Mouse (Mus musculus) monocyte, adult 59 days (primary cell): ENCODE data around the gene Gzmm. TPM values are rescaled to one million over a fixed set of nuclear protein-coding genes. Genes with fewer than 3 reads are reported as not detected.

Experiments used
- total RNA-seq, 2 experiments: library from RNA; stranded (reverse); gene quantifications; one replicate each; pipeline ENCODE4 v1.2.4; 2023

The Gzmm gene
- total RNA-seq: 1 to 10 TPM; 2.3 to 2.7 TPM

DNA sequence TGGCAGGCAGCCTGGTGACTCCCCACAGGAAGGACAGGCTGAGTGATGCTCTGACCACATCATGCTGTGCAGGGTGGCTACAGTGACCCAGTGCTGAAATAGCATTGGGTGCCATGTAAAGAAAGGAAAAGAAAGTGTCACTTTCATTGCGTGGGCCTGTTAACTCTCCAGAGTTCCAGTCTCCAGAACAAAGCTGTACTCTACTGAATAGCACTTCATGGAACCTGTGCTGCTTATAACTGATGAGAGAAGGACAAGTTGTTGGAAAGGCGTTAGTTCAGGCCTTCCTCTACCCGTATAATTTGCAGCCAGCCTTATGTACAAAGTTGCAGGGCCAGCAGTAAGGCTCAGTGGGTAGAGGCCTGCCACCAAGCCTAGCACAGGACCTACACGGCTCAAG, at the start of gene Gzmm:
TSS of gene Gzmm (plus strand) at position 301 of the 400 bp plus-strand sequence.

DNA sequence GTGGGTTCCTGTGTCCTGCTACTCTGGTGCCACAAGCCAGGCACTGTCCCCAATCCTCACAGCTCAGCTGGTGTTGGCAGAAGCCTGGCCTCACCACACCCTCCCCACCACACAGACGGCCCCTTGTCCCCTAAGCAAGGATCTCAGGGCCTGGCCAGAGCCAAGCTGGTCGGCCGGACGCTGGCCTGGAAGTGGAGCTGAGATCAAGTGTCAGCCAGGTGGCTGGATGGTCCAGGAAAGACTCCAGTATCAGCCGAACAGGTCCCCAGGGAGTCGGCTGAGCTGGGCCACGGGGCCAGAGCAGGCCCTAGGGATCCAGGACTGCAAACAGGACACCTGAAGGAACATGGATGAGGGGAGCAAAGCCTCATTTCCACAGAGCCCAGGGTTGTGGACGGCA, 43.1 kb upstream of the Gzmm start, which contains the start of gene Odf3l2:
TSS of gene Odf3l2 (minus strand) at position 28 of the 400 bp plus-strand sequence.

DNA sequence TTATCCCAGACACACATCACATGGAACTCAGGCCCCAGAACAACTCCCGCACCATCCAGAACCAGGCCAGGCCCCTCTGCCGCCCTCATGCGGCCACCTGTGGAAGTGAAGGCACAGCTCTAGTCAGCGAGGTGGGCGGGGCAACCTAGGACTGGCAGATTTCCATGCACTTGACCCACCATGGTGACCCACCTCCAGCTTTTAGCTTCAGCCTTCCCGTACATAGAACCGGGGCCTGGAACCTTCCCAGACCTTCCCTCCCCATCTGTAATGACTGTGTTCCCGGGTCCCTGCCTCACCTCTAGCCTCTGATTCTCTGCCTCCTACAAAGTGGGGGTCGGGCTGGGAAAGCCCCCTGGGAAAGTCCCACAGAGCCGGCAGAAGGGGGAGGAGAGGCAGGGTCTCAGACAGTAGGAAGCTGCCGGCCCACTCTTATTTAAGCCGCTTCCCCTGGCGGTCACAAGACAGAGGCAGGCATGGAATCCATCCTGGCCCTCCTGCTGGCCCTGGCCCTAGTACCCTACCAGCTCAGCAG, 24.6 kb upstream of the Gzmm start, which contains the start of gene Madcam1:
TSS of gene Madcam1 (plus strand) at position 429 of the 535 bp plus-strand sequence.

DNA sequence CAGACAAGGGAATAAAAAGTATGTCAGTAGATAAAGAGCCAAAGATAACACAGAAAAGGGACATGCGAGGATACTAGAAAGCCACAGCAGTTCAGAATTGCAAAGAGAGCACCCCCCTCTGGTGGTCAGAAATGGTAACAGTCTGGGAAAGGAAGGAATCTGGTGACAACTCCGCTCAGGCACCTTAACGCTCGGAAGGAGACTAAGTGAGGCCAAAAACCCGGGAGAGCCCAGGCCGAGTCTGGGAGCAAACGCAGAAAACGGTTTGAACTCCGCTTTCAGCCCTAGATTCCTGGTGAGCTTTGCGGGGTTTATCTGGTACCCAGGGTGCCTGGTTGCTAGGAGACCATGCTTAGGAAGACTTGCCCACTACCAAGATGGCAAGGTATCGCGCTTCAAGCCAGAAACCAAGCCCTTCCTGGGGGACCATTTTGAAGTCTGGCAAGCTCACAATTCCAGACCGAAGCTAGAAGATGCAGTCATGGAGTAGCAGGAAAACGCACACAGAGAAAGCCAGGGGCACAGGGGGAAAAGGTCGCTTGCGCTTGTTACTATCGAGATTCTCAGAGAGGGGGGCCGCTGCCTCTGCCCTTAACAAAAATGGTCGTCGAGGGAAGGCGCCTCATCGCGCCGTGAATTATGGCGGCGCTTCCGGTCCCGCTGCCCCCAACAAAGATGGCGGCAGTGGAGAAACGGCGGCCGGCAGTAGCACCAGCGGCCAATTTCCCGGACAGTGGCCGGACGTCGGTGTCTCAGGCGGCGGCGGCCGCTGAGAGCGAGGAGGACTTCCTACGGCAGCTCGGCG, 19.8 kb upstream of the Gzmm start, which contains the start of gene Tpgs1:
TSS of gene Tpgs1 (plus strand) at position 599 of the 805 bp plus-strand sequence.

DNA sequence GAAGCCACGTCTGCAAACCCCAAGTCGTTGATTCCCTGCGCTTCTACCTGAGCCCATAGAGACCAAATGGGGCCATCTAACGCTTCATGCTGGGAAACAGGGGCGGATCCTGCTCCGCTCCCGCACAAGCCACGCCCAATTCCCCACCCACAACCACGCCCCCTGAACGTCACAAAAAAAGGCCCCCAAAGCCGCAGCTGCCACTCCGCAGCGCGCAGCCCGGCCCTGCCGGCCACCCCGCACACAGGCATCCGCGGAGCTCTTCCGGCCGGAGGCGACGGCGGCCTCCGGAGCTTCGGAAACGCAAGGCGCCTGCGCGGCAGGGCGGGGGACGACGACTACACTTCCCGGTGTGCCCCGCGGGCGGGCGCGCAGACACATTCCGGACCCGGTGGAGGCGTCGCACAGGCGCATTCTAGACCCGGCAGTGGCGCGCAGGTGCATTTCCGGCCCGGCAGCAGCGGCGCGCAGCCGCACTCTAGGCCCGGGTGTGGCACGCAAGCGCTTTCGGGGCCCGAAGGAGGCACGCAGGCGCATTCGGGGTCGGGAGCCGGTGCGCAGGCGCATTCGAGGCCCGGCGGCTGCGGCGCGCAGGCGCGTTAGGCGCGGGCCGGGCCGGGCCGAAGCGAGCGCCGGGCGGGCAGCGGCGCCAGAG, 7.1 kb upstream of the Gzmm start, which contains the start of gene Cdc34:
TSS of gene Cdc34 (plus strand) at position 605 of the 655 bp plus-strand sequence.

DNA sequence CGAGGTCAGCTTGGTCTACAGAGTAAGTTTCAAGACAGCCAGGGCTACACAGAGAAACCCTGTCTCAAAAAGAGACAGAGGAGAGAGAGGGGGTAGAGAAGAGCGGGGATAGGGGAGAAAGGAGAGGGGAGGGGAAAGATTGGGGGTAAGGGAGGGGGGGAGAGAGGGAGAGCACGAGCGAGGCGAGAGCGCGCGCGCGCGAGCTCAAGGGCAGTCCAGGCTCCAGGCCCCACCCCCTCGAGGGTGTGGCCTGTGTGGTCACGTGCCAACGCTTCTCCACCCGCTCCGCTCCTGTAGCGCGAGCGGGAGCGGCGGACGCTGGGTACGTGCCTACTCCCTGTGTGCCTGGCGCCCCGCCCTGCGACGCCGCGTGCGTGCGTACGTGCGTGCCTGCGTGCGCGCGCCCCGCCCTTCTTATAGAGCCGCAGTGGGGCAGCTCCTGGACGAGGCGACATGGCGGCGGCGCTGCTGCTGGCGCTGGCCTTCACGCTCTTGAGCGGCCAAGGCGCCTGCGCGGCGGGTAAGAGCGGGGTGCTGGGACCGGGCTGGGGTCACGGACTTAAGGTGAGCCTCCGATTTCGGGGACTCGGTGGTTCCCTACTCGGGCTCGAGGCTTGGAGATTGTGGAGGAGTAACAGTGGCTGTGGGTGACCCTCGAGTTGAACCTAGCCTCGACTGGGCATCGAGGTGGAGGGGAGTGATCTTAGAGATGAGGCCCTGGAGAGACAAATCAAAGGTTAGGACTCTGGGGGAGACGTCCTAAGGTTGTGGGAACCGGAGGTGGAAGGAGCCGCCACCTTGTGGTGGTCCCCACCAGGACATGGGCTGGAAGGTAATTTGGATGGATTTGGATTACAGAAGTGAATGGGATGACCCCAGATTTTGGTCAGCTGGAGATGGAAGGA, 15.5 kb downstream of the Gzmm start, which contains the start of gene Bsg:
TSS of gene Bsg (plus strand) at position 427 of the 905 bp plus-strand sequence.

DNA sequence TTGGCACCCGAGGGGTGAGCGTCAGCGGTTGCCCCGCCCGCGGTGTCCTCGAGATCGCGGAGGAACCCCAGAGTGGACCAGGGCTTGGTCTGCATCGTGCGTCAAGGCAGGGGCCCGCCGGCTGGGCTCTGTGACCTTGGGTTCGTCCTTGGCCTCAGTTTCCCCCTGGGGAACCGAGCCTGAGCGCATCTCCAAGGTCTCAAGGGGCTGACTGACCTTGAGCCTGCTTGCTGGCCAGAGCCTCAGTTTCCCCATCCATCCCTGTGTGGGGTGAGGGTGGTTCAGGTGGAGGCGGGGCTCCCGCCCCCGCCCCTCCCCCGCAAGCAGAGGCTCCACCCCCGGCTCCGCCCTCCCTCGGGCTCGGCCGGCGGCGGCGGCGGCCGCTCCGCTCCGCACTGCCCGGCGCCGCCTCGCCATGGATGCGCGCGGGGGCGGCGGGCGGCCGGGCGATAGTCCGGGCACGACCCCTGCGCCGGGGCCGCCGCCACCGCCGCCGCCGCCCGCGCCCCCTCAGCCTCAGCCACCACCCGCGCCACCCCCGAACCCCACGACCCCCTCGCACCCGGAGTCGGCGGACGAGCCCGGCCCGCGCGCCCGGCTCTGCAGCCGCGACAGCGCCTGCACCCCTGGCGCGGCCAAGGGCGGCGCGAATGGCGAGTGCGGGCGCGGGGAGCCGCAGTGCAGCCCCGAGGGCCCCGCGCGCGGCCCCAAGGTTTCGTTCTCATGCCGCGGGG, 27.6 kb downstream of the Gzmm start, which contains the start of gene Hcn2:
TSS of gene Hcn2 (plus strand) at position 381 of the 734 bp plus-strand sequence.

Other genes starting within 250 kb of the Gzmm start
- not detected for gene Vmn2r83, start 220.3 kb upstream of the Gzmm start, total RNA-seq
- gene Plpp2, start 155.2 kb upstream of the Gzmm start, total RNA-seq: 10 to 100 TPM; 11.0 to 14.6 TPM
- gene Mier2, start 133.8 kb upstream of the Gzmm start, total RNA-seq: 10 to 100 TPM; 22.1 to 22.8 TPM
- gene Theg, start 101.7 kb upstream of the Gzmm start, total RNA-seq: not detected
- not detected for gene C2cd4c, start 75.0 kb upstream of the Gzmm start, total RNA-seq
- not detected for gene Shc2, start 51.1 kb upstream of the Gzmm start, total RNA-seq
- gene Odf3l2, start 43.3 kb upstream of the Gzmm start, total RNA-seq: not detected
- not detected for gene Madcam1, start 24.5 kb upstream of the Gzmm start, total RNA-seq
- gene Tpgs1, start 19.7 kb upstream of the Gzmm start, total RNA-seq: 10 to 100 TPM; 29.6 to 35.8 TPM
- gene Cdc34, start 6.8 kb upstream of the Gzmm start, total RNA-seq: 10 to 100 TPM; 64.7 to 68.6 TPM
- 100 to 1,000 TPM; 153 to 156 TPM for gene Bsg, start 15.5 kb downstream of the Gzmm start, total RNA-seq
- gene Hcn2, start 27.6 kb downstream of the Gzmm start, total RNA-seq: under 1 TPM in 1 of 2 experiments, not detected in 1; 0.16 TPM
- 10 to 100 TPM; 29.0 to 32.2 TPM for gene Polrmt, start 57.6 kb downstream of the Gzmm start, total RNA-seq
- gene Fgf22, start 66.1 kb downstream of the Gzmm start, total RNA-seq: not detected
- gene Rnf126, start 77.9 kb downstream of the Gzmm start, total RNA-seq: 10 to 100 TPM; 42.3 to 43.1 TPM
- 1 to 10 TPM; 1.2 to 2.2 TPM for gene Fstl3, start 88.3 kb downstream of the Gzmm start, total RNA-seq
- not detected for gene Prss57, start 101.9 kb downstream of the Gzmm start, total RNA-seq
- 10 to 100 TPM; 70.2 to 73.6 TPM for gene Palm, start 104.6 kb downstream of the Gzmm start, total RNA-seq
- gene Misp, start 132.0 kb downstream of the Gzmm start, total RNA-seq: under 1 TPM in 1 of 2 experiments, not detected in 1; 0.49 TPM
- 100 to 1,000 TPM; 308 to 311 TPM for gene Ptbp1, start 165.4 kb downstream of the Gzmm start, total RNA-seq
- gene Prtn3, start 185.5 kb downstream of the Gzmm start, total RNA-seq: 10 to 100 TPM in 1 of 2 experiments, 1 to 10 TPM in 1; 4.9 to 13.3 TPM
- gene Plppr3, start 185.6 kb downstream of the Gzmm start, total RNA-seq: 1 to 10 TPM; 1.5 to 5.6 TPM
- gene Elane, start 197.2 kb downstream of the Gzmm start, total RNA-seq: 1 to 10 TPM; 1.4 to 1.7 TPM
- not detected for gene Cfd, start 201.8 kb downstream of the Gzmm start, total RNA-seq
- 10 to 100 TPM; 33.8 to 45.6 TPM for gene Med16, start 219.9 kb downstream of the Gzmm start, total RNA-seq
- gene Gm26602, start 221.8 kb downstream of the Gzmm start, total RNA-seq: not detected
- gene Kiss1r, start 228.0 kb downstream of the Gzmm start, total RNA-seq: 1 to 10 TPM; 1.1 to 1.5 TPM
- 100 to 1,000 TPM; 103 to 108 TPM for gene R3hdm4, start 232.2 kb downstream of the Gzmm start, total RNA-seq
- gene Arid3a, start 238.0 kb downstream of the Gzmm start, total RNA-seq: 10 to 100 TPM; 72.0 to 93.0 TPM